Mouse (Mus musculus): Measurements from ENCODE around the gene Card6. TPM values are rescaled to one million over a fixed set of nuclear protein-coding genes. Genes with fewer than 3 reads are reported as not detected.

Card6 gene
- 1.4 and 1.8 TPM in 2 replicates for polyA plus RNA-seq (2015; fragmentation: Nextera tagmentation; extraction: Ambion mirVana)

GRCm38 (mm10) chr15:5107686-5108654 lies at the start of gene Card6:
Gene Card6, minus strand, starts transcription at chr15:5108539.
- no peak for DNase-seq (ENCODE audit: low spot score)
- H3K9me3 ChIP-seq (ENCODE audit: control insufficient read depth, low read length), result no peaks in the 10 kb centered on the region

DNA sequence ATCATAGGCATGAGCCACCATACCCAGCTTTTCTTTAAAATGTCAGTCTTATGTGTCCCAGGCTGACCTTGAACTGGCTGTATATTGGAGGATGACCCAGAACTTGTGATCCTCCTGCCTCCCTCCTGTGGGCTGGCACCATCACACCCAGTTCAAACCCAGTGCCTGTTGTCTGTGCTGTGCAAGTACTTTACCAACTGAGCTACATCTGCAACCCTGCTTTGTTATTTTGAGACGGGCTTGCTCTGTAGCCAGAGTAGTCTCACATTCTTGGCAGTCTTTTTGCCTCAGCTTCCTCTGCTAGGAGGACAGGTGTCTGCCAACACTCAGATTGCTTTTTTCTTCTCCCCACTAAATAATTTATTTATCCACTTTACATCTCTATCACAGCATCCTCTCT lies 49.0 kb upstream of the Card6 start:
- ATAC-seq (ENCODE audit: low FRiP score, low TSS enrichment) (no peak), DNase-seq (ENCODE audit: low spot score) (no peak)
- Histone ChIP-seq H3K9ac (ENCODE audit: low read length) (no peak overlapping the region), H3K9me3 (ENCODE audit: control insufficient read depth, low read length) (no peaks in the 10 kb centered on the region), H3K4me1 (replicated peaks; ENCODE audit: control insufficient read depth, insufficient read depth) (0 out of 2 replicates have a peak, but pooled peaks cover 2% of the 10 kb centered on the region), H3K36me3 (ENCODE audit: control insufficient read depth, insufficient read depth, low read length) (no peaks in the 10 kb centered on the region), H3K27me3 (ENCODE audit: control insufficient read depth, insufficient read depth, low read length) (no peaks in the 10 kb centered on the region), H3K27ac (replicated peaks) (no peak overlapping the region), H3K4me3 (ENCODE audit: low read depth, low read length) (no peak overlapping the region), H3K4me2 (replicated peaks; ENCODE audit: low read depth) (no peak overlapping the region)
- WGBS, result 43% methylated on average over 1 of the region's 1 CpGs
- no peak for TF ChIP-seq EP300 (optimal IDR thresholded peaks at IDR 0.05)
- no peak for TF ChIP-seq CTCF (IDR thresholded peaks at IDR 0.05; ENCODE audit: low read depth)

More at GRCm38 (mm10) chr15:5107686-5108654, at the start of gene Card6:
- no peak for ATAC-seq (ENCODE audit: low FRiP score, low TSS enrichment)
- no peak for TF ChIP-seq EP300 (optimal IDR thresholded peaks at IDR 0.05)
- no peak for TF ChIP-seq CTCF (IDR thresholded peaks at IDR 0.05; ENCODE audit: low read depth)
- peak within 1 kb of the TSS; percentile 48 for H3K4me2 ChIP-seq (replicated peaks; ENCODE audit: low read depth)
- WGBS, result 29% methylated on average over 21 of the region's 21 CpGs
- H3K9ac ChIP-seq (ENCODE audit: low read length), result peak within 1 kb of the TSS; percentile 53
- peak within 1 kb of the TSS; percentile 34 for H3K4me3 ChIP-seq (ENCODE audit: low read depth, low read length)
- H3K36me3 ChIP-seq (ENCODE audit: control insufficient read depth, insufficient read depth, low read length), result no peaks in the 10 kb centered on the region
- H3K27me3 ChIP-seq (ENCODE audit: control insufficient read depth, insufficient read depth, low read length), result no peaks in the 10 kb centered on the region
- H3K27ac ChIP-seq (replicated peaks), result peak within 1 kb of the TSS; percentile 14
- no peaks in the 10 kb centered on the region for H3K4me1 ChIP-seq (replicated peaks; ENCODE audit: control insufficient read depth, insufficient read depth)

DNA sequence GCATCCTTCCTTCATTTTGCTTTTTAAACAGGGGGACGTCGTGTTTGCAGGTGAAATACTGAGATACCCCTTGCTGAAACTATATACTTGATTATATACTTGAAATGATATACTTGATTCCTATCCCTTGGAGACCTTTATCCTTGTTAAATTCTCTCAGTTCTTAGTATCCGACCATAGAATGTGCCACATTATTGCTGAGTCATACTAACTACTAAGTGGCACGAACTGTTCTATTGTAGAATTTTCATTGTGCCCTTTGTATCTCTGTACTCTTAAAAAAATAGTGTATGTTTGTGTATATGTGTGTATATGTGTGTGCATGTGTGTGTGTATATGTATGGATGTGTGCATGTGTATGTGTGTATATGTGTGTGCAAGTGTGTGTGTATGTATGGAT lies 48.0 kb upstream of the Card6 start:
- Histone ChIP-seq H3K9me3 (ENCODE audit: control insufficient read depth, low read length) (no peaks in the 10 kb centered on the region), H3K36me3 (ENCODE audit: control insufficient read depth, insufficient read depth, low read length) (no peaks in the 10 kb centered on the region), H3K4me1 (replicated peaks; ENCODE audit: control insufficient read depth, insufficient read depth) (0 out of 2 replicates have a peak, but pooled peaks cover 2% of the 10 kb centered on the region), H3K4me2 (replicated peaks; ENCODE audit: low read depth) (no peak overlapping the region), H3K27ac (replicated peaks) (no peak overlapping the region), H3K4me3 (ENCODE audit: low read depth, low read length) (no peak overlapping the region), H3K27me3 (ENCODE audit: control insufficient read depth, insufficient read depth, low read length) (no peaks in the 10 kb centered on the region), H3K9ac (ENCODE audit: low read length) (no peak overlapping the region)
- TF ChIP-seq CTCF (IDR thresholded peaks at IDR 0.05; ENCODE audit: low read depth), result no peak
- TF ChIP-seq EP300 (optimal IDR thresholded peaks at IDR 0.05), result no peak
- DNase-seq (ENCODE audit: low spot score), result no peak
- WGBS, result 80% methylated on average over 4 of the region's 4 CpGs
- ATAC-seq (ENCODE audit: low FRiP score, low TSS enrichment), result no peak

DNA sequence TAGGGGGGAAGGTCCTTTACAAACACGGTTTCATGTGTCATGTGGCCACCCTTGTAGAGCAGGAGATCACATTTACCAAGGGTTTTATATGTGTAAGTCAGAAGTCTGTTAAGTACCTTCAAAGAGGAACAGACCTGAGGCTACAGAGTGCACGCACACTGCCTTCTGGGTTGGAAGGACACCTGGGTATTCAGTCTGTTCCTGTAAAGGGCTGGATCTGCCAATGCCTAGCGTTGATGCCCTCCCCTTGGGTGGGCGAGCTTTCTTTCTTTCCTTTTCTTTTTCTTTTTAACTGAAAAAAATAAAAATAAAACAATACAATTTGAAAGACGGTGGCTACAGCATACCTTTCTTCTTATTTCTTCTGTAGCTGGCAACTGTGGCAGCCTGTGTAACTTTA lies 46.8 kb upstream of the Card6 start:
- ATAC-seq (ENCODE audit: low FRiP score, low TSS enrichment), result no peak
- 0 out of 2 replicates have a peak overlapping the region, but pooled peaks have one; percentile 18 for H3K9ac ChIP-seq (ENCODE audit: low read length)
- no peak for TF ChIP-seq CTCF (IDR thresholded peaks at IDR 0.05; ENCODE audit: low read depth)
- no peak for TF ChIP-seq EP300 (optimal IDR thresholded peaks at IDR 0.05)
- no peaks in the 10 kb centered on the region for H3K9me3 ChIP-seq (ENCODE audit: control insufficient read depth, low read length)
- no peak overlapping the region for H3K4me3 ChIP-seq (ENCODE audit: low read depth, low read length)
- H3K27me3 ChIP-seq (ENCODE audit: control insufficient read depth, insufficient read depth, low read length), result no peaks in the 10 kb centered on the region
- H3K27ac ChIP-seq (replicated peaks), result no peak overlapping the region; the same call in 1 of the 2 replicates
- H3K4me1 ChIP-seq (replicated peaks; ENCODE audit: control insufficient read depth, insufficient read depth), result 0 out of 2 replicates have a peak, but pooled peaks cover 2% of the 10 kb centered on the region
- H3K4me2 ChIP-seq (replicated peaks; ENCODE audit: low read depth), result no peak overlapping the region
- DNase-seq (ENCODE audit: low spot score), result no peak
- no peaks in the 10 kb centered on the region for H3K36me3 ChIP-seq (ENCODE audit: control insufficient read depth, insufficient read depth, low read length)
- 70% methylated on average over 5 of the region's 5 CpGs for WGBS

DNA sequence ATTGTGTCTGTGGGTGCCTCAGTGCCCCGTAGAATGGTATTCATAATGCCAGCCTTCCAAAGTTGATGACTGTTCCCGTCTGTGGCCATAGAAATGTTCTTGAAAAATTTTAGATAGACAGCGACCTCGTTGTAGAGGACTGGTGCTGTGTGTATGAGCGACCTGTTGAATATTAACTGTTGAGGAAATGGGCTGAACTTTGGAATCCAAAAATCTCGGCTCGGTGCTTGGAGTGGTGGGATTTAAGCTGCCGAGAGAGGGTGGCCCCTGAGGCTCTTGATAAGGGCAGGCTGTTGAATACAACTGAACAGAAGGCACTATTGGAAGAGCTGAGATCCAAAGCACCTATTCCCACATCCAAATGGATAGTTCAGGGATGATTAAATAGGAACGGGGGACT lies 46.3 kb upstream of the Card6 start:
- H3K4me2 ChIP-seq (replicated peaks; ENCODE audit: low read depth), result no peak overlapping the region
- WGBS, result 68% methylated on average over 9 of the region's 9 CpGs
- H3K36me3 ChIP-seq (ENCODE audit: control insufficient read depth, insufficient read depth, low read length), result no peaks in the 10 kb centered on the region
- H3K9ac ChIP-seq (ENCODE audit: low read length), result no peak overlapping the region
- DNase-seq (ENCODE audit: low spot score) (no peak), ATAC-seq (ENCODE audit: low FRiP score, low TSS enrichment) (no peak)
- H3K9me3 ChIP-seq (ENCODE audit: control insufficient read depth, low read length), result no peaks in the 10 kb centered on the region
- TF ChIP-seq EP300 (optimal IDR thresholded peaks at IDR 0.05) (no peak), CTCF (IDR thresholded peaks at IDR 0.05; ENCODE audit: low read depth) (no peak)
- H3K4me3 ChIP-seq (ENCODE audit: low read depth, low read length), result no peak overlapping the region
- H3K4me1 ChIP-seq (replicated peaks; ENCODE audit: control insufficient read depth, insufficient read depth), result 0 out of 2 replicates have a peak, but pooled peaks cover 2% of the 10 kb centered on the region
- H3K27ac ChIP-seq (replicated peaks), result no peak overlapping the region; the same call in 1 of the 2 replicates
- no peaks in the 10 kb centered on the region for H3K27me3 ChIP-seq (ENCODE audit: control insufficient read depth, insufficient read depth, low read length)

DNA sequence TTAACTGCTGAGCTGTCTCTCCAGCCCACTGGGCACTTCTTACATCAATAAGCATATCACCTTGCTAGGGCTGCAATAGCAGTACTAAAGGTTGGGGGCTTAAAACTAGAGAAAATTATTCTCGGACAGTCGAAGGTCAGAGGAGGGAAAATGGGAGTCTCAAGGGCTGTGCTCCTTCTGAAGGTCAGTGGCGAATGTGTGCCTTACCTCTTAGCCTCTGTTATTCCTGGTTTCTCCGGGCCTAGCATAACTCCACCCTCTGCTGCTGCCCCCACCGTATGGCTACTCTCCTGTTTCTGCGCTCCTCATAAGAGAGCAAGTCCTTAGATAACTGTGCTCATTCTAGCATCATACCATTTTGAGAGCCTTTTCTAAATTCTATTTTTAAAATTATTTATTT lies 43.8 kb upstream of the Card6 start:
- Histone ChIP-seq H3K27me3 (ENCODE audit: control insufficient read depth, insufficient read depth, low read length) (no peaks in the 10 kb centered on the region), H3K27ac (replicated peaks) (no peak overlapping the region), H3K9me3 (ENCODE audit: control insufficient read depth, low read length) (no peaks in the 10 kb centered on the region), H3K4me3 (ENCODE audit: low read depth, low read length) (no peak overlapping the region), H3K9ac (ENCODE audit: low read length) (no peak overlapping the region), H3K36me3 (ENCODE audit: control insufficient read depth, insufficient read depth, low read length) (no peaks in the 10 kb centered on the region), H3K4me1 (replicated peaks; ENCODE audit: control insufficient read depth, insufficient read depth) (0 out of 2 replicates have a peak, but pooled peaks cover 4% of the 10 kb centered on the region), H3K4me2 (replicated peaks; ENCODE audit: low read depth) (no peak overlapping the region)
- ATAC-seq (ENCODE audit: low FRiP score, low TSS enrichment), result no peak
- WGBS, result 96% methylated on average over 6 of the region's 6 CpGs
- TF ChIP-seq EP300 (optimal IDR thresholded peaks at IDR 0.05) (no peak), CTCF (IDR thresholded peaks at IDR 0.05; ENCODE audit: low read depth) (no peak)
- DNase-seq (ENCODE audit: low spot score), result no peak
